Mouse (Mus musculus) NIH3T3 (cell line): ENCODE results near the gene Troap.

ENCODE experiments used
- DNase-seq: peaks from one replicate; pipeline ENCODE4 v3.0.0-alpha.2; 2012; ENCODE audit warnings: low read depth

Troap gene

GRCm38 (mm10) chr15:99114312-99115064 is 40.1 kb downstream of the Troap start:
- no peak for DNase-seq

GRCm38 (mm10) chr15:99115065-99115423 is 40.7 kb downstream of the Troap start:
- no peak for DNase-seq

DNA sequence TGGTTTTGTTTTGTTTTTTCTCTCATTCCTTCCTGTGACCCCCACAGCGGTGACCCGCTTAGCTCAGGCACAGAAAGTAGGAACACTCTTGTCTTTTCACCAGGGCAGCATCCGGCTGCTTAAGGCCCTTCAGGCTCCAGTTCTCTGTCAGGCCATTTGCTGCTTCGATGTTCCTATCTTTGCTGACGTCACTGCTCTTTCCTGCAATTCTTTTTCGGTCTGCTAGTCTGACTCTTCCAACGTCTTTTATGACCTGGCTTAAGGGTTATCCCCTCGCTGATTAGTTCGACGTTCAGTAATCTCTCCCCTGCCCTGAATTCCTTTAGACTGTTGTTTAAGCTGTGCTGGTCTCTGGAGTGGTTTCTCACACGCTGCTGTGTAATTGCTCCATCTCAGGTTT is 42.2 kb downstream of the Troap start:
- no peak for DNase-seq

GRCm38 (mm10) chr15:99120814-99121213 is 46.4 kb downstream of the Troap start:
- no peak for DNase-seq

DNA sequence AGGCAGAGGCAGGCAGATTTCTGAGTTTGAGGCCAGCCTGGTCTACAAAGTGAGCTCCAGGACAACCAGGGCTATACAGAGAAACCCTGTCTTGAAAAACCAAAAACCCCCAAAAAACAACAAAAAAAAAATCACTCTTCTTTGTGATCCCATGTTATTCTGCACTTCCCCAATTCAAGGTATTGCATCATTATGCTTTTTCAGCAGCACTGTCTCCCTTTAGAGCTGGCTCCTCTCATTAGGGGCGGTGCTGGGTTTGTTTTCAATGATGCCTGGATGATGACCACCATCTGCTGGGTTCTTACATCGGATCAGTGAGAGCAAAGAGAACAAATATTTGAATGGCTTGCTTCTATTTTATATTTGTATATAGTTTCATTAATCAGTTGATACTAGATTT is 48.3 kb downstream of the Troap start:
- DNase-seq: peak; percentile 25

- DNase-seq: no peak
These were observed 51.3 kb downstream of the Troap start, which contains the start of gene Spats2 for GRCm38 (mm10) chr15:99125711-99126080. TSS of gene Spats2 (plus strand) at chr15:99125916.

GRCm38 (mm10) chr15:99126081-99126815 is 51.9 kb downstream of the Troap start:
- peak; percentile 90 for DNase-seq

DNA sequence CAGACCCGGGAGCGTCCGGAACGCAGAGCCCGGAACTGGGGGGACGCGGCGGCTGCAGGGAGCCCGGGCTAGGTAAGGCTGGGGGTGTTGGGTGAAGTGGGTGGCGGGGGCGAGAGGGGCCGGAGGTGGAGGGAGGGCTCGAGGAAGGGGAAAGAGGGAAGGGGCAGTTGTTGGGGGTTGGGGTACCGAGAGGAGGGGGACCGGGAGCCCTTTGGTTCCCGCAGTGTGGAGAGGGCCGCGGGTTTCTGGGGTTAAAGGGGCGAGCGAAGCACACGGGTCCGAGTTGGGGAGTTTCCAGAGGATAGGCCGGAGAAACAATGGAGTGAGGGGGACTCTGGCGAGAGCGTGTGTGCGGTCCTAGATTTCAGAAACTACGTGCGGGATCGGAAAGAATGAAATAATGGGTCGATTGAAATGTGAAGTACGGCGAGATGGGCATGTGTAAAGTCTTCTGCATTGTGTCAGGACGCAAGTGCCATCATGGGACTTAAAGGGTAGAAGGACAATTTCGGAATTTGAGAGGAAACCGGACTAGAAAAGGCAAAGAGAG is 52.5 kb downstream of the Troap start:
- peak; percentile 47 for DNase-seq

DNA sequence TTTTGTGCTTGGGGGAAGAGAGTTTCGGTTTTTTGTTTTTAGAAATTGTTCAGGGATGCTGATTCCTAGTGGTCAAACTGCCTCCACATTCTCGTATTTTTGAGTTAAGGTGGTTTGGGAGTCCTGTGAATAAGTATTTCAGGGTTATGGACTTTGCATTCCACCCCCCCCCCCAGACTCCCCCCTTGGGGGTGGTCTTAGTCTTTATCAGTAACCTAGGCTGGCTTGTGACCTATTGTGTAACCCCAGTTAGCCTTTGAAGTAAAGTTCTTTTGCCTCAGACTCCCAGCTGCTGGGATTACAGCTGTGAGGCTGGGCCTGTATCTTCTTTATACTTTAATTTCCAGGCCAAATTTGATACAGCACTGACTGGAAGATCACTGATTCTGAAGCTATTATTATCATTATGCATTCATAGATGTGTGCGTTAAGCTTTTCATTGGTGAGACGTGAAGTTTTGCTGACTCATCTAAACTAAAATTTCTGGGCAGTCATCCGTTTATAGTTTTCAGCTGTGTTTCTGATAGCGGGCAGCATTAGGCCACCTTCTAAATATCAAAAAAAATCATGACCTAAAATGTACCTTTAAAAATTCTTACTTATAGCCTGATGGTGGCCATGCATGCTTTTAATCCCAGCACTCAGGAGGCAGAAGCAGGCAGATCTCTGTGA is 53.6 kb downstream of the Troap start:
- DNase-seq: no peak

GRCm38 (mm10) chr15:99129441-99129840 is 55.1 kb downstream of the Troap start:
- DNase-seq: no peak

DNA sequence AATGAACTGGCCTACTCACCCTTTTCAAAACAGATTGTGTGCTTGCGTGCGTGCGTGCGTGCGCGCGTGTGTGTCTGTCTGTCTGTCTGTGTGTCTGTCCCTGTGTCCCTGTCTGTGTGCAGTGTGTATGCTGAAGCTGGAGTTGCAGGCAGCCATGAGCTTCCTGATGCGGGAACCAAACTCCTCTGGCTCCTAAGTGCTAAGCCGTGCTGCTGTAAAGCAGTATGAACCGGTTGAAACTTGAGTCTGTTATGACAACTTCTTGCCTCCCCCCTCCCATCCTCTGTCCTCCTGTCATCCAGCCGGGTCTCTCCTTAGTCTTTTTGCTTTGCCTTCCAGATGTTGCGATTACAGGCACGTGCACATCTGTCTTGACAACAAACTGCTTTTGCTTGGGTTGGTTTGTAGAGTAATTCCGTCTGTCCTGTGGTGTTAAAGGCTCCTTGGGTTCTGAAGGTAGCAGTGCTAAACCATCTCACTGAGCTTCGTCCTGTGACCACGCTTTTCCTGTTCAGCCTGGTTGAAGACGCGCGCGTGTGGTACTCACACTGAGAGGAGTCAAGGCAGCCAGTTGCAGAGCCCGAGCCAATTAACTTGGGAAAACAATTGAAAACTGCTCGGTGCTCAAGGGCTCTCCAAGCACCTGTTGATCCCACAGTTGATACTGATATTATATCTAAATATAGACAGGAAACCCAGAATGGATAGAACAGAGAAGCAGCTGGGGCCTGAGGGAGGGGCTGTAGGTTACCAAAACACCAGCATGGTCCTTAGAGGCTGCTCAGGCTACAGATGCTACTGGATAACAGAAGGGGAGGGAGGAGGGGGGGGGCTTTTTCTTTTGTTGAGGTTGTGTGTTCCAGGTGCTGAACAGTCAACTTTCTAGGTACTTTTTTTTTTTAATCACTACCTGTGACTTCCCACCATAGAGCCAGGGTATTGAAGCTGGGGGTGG is 55.9 kb downstream of the Troap start:
- no peak for DNase-seq
